Mouse (Mus musculus) thymus, postnatal 14 days (tissue): ENCODE measurements around the gene Gm3033.
"Not testable (repeated sequence)": the region's sequence is repeated elsewhere in the genome, so short reads cannot be mapped to it uniquely, and the experiment has no call there.

Source experiments
- DNase-seq: peaks from one replicate; pipeline ENCODE4 v3.0.0; 2021

Gene Gm3033

DNA sequence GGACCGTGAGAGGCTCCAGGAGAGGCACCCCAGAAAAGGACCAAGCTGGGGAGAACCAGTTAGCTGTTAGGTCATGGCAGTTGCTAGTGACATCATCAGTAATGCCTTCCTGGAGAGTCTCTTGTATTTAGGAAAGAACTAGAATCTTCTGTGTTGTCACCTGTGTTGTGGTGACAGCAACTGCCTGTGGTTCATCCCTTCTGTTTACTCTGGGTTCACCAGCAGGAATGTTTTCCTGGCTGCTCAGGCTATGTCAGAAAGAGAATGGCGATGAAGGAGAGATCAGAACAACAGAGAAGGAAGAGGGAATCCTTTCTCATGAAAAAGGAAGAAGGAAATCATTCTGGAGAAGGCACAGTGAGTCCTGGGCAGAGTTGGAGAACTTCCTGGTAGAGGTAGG lies at the start of gene Gm3033:
TSS of gene Gm3033 (plus strand) at position 301 of the 400 bp plus-strand sequence.
- not testable (repeated sequence) for DNase-seq

DNA sequence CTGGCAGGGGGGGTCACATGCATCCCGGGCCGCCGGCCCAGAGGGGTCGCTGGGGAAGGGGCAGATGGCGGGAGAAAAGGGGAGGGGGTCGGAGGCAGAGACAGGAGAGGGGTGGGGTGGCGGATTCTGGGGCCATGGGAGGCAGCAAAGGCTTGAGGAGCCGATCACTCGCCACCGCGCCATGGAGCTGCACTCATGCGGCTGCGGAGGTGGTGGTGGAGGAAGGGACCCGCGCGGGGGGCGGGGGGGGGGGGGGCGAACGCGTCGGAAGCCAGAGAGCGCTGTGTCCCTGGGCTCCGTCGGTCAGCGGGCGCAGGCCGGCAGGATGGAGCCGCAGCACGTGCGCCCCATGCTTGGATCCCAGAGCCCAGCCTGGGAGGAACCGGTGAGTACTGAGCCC lies 36.3 kb upstream of the Gm3033 start, which contains the start of gene Gm3002:
TSS of gene Gm3002 (plus strand) at position 301 of the 400 bp plus-strand sequence.
- not testable (repeated sequence) for DNase-seq

DNA sequence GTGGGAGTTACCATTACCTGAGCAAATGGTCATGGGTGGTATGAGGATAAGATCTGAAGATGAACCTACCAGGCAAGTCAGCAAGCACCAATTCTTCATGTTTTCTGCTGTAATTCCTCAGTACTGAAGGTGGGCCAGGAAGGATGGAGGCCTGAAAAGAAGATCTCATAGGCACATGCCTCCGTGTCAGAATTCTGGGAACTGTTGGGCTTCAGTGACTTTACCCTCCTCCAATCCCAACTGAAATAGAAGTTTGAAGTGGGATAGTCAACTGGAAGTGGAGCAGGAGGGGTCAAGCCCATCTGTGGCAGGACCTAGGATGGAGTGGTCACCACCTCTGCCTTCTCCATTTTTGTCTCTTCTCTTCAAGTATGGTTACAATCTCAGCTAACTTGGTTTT lies 37.8 kb downstream of the Gm3033 start, which contains the start of gene Gm2916:
TSS of gene Gm2916 (plus strand) at position 301 of the 400 bp plus-strand sequence.
- not testable (repeated sequence) for DNase-seq
